Mouse (Mus musculus): ENCODE measurements around the gene Pmm1.
A peak's percentile ranks its signal among the peaks of the same experiment; 100 is the strongest.
"Not testable (repeated sequence)": the region's sequence is repeated elsewhere in the genome, so short reads cannot be mapped to it uniquely, and the experiment has no call there.

The Pmm1 gene

GRCm38 (mm10) chr15:81960171-81961077 is at the start of gene Pmm1:
Gene Pmm1, minus strand, starts transcription at chr15:81960930.
- peak; percentile 98 for DNase-seq (ENCODE audit: low read depth)

GRCm38 (mm10) chr15:82004257-82004656 is 43.5 kb upstream of the Pmm1 start:
- DNase-seq (ENCODE audit: low read depth), result no peak

GRCm38 (mm10) chr15:81993992-81994391 is 33.3 kb upstream of the Pmm1 start:
- no peak for DNase-seq (ENCODE audit: low read depth)

- no peak for DNase-seq (ENCODE audit: low read depth)
Measured at GRCm38 (mm10) chr15:81990549-81990948, 29.8 kb upstream of the Pmm1 start.

GRCm38 (mm10) chr15:81989371-81990062 is 28.8 kb upstream of the Pmm1 start:
- peak; percentile 90 for DNase-seq (ENCODE audit: low read depth)

- DNase-seq (ENCODE audit: low read depth), result no peak
Measured at GRCm38 (mm10) chr15:81987646-81988045, 26.9 kb upstream of the Pmm1 start, which contains the start of gene Xrcc6. Gene Xrcc6, plus strand, starts transcription at chr15:81987835.

GRCm38 (mm10) chr15:81985267-81986161 is 24.8 kb upstream of the Pmm1 start:
- no peak for DNase-seq (ENCODE audit: low read depth)

- DNase-seq (ENCODE audit: low read depth), result no peak
Measured at GRCm38 (mm10) chr15:81982173-81982572, 21.4 kb upstream of the Pmm1 start.

- DNase-seq (ENCODE audit: low read depth), result no peak
Measured at GRCm38 (mm10) chr15:81980321-81980720, 19.6 kb upstream of the Pmm1 start, which contains the start of gene 1700029P11Rik. Gene 1700029P11Rik, plus strand, starts transcription at chr15:81980540.

- not testable (repeated sequence) for DNase-seq (ENCODE audit: low read depth)
Measured at GRCm38 (mm10) chr15:81975156-81975555, 14.4 kb upstream of the Pmm1 start.

- DNase-seq (ENCODE audit: low read depth), result not testable (repeated sequence)
Measured at GRCm38 (mm10) chr15:81970498-81970897, 9.8 kb upstream of the Pmm1 start.

GRCm38 (mm10) chr15:81969635-81970034 is 8.9 kb upstream of the Pmm1 start:
- not testable (repeated sequence) for DNase-seq (ENCODE audit: low read depth)

- peak; percentile 87 for DNase-seq (ENCODE audit: low read depth)
Measured at GRCm38 (mm10) chr15:81969173-81969572, 8.4 kb upstream of the Pmm1 start.

GRCm38 (mm10) chr15:81968447-81968846 is 7.7 kb upstream of the Pmm1 start:
- DNase-seq (ENCODE audit: low read depth), result peak; percentile 61

GRCm38 (mm10) chr15:81967821-81968220 is 7.1 kb upstream of the Pmm1 start:
- DNase-seq (ENCODE audit: low read depth), result no peak

- peak; percentile 60 for DNase-seq (ENCODE audit: low read depth)
Measured at GRCm38 (mm10) chr15:81966062-81966829, 5.5 kb upstream of the Pmm1 start.

- DNase-seq (ENCODE audit: low read depth), result no peak
Measured at GRCm38 (mm10) chr15:81964980-81965545, 4.3 kb upstream of the Pmm1 start.

- DNase-seq (ENCODE audit: low read depth), result no peak
Measured at GRCm38 (mm10) chr15:81964262-81964661, 3.5 kb upstream of the Pmm1 start.

GRCm38 (mm10) chr15:81961078-81961451 is 335 bp upstream of the Pmm1 start:
- no peak for DNase-seq (ENCODE audit: low read depth)

GRCm38 (mm10) chr15:81958906-81959305 is 1.8 kb downstream of the Pmm1 start:
- DNase-seq (ENCODE audit: low read depth), result peak; percentile 70

- no peak for DNase-seq (ENCODE audit: low read depth)
Measured at GRCm38 (mm10) chr15:81957598-81957997, 3.1 kb downstream of the Pmm1 start.

Measured in 416B (cell line).